Mouse (Mus musculus) forebrain, embryonic 11.5 days (tissue): ENCODE measurements at regions not wholly inside any gene's neighbourhood (a gene's known extent, or its start where the extent isn't known, plus 50 kb on each side); places are given as distances from the start of the nearest gene placed in this dataset.

Source experiments
- ATAC-seq: fragments of 200-750 bp; cut with Nextera tagmentation; replicated peaks from 2 replicates; pipeline ENCODE4 v1.8.0; 2017; ENCODE audit warnings: moderate TSS enrichment; ENCODE audit not compliant: low FRiP score
- DNase-seq: peaks from one replicate; pipeline ENCODE4 v3.0.0-alpha.2; 2017; ENCODE audit warnings: low spot score
- H3K27ac ChIP-seq: fragments of 300-500 bp; sonication (generic); 2 replicates; pipeline ENCODE4 v1.5.1; 2014; ENCODE audit warnings: low read depth, low read length
- H3K27me3 ChIP-seq: fragments of 300-500 bp; sonication (generic); 2 replicates; pipeline ENCODE4 v1.6.1; 2014; ENCODE audit warnings: mild to moderate bottlenecking, low read length, mixed read lengths; ENCODE audit not compliant: control insufficient read depth, insufficient read depth
- H3K36me3 ChIP-seq: fragments of 300-500 bp; sonication (generic); 2 replicates; pipeline ENCODE4 v1.6.1; 2014; ENCODE audit warnings: mild to moderate bottlenecking, low read length, moderate library complexity, mixed read lengths; ENCODE audit not compliant: control insufficient read depth, insufficient read depth
- H3K4me1 ChIP-seq: fragments of 300-500 bp; sonication (generic); replicated peaks from 2 replicates; pipeline ENCODE4 v1.6.1; 2014; ENCODE audit warnings: low read length, mixed read lengths; ENCODE audit not compliant: control insufficient read depth, insufficient read depth
- H3K4me2 ChIP-seq: fragments of 300-500 bp; sonication (generic); 2 replicates; pipeline ENCODE4 v1.6.1; 2014; ENCODE audit warnings: low read depth, mild to moderate bottlenecking, low read length, moderate library complexity, mixed read lengths; ENCODE audit not compliant: severe bottlenecking
- H3K4me3 ChIP-seq: fragments of 300-500 bp; sonication (generic); 2 replicates; pipeline ENCODE4 v1.5.1; 2014; ENCODE audit warnings: low read depth, low read length
- H3K9ac ChIP-seq: fragments of 300-500 bp; sonication (generic); 2 replicates; pipeline ENCODE4 v1.6.1; 2014; ENCODE audit warnings: low read length
- H3K9me3 ChIP-seq: fragments of 300-500 bp; sonication (generic); 2 replicates; pipeline ENCODE4 v1.6.1; 2016; ENCODE audit warnings: low read length, mixed read lengths; ENCODE audit not compliant: control insufficient read depth
- WGBS: fragments of 180-500 bp; shearing (Covaris S2); extraction: QIAGEN DNeasy Blood & Tissue Kit; methylation state at CpG from one replicate; pipeline ENCODE4 v1.1.7; 2014; 5-methylcytosine and 5-hydroxymethylcytosine counted together

DNA sequence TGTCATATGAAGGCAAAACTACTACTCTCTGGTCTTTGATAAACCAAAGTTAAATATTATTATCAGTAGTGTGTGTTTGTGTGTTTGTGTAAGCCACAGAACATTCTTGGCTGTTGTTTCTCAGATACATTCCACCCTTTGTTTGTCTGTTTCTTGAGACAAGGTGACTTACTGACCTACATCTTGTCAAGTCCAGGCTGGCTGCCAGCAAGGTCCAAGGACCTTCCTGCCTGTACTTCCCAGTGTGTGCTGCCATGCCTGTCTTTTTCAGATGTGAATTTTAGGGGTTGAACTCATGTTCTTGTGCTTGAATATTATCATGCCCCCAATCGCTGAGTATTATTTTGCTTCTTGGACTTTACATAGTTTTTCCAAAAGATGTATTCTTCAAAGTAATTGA is 235.5 kb upstream of the Fermt1 start:
- DNase-seq: no peak
- ATAC-seq: no peak

GRCm38 (mm10) chr2:133182920-133183319 is 237.2 kb upstream of the Fermt1 start:
- no peak overlapping the region for H3K4me2 ChIP-seq
- H3K27ac ChIP-seq: no peak overlapping the region
- ATAC-seq (peak; percentile 54; the same call in 1 of the 2 replicates), DNase-seq (no peak)
- H3K4me3 ChIP-seq: no peak overlapping the region
- H3K4me1 ChIP-seq: no peaks in the 10 kb centered on the region
- 72% methylated on average over 4 of the region's 4 CpGs for WGBS
- no peak overlapping the region for H3K9ac ChIP-seq
- H3K36me3 ChIP-seq: no peaks in the 10 kb centered on the region
- no peaks in the 10 kb centered on the region for H3K27me3 ChIP-seq
- H3K9me3 ChIP-seq: no peaks in the 10 kb centered on the region

More for the DNA sequence above, 235.5 kb upstream of the Fermt1 start:
- Histone ChIP-seq H3K27ac (no peak overlapping the region), H3K9me3 (no peaks in the 10 kb centered on the region), H3K4me3 (no peak overlapping the region), H3K36me3 (no peaks in the 10 kb centered on the region), H3K9ac (no peak overlapping the region), H3K4me1 (no peaks in the 10 kb centered on the region), H3K27me3 (no peaks in the 10 kb centered on the region), H3K4me2 (no peak overlapping the region)
- 97% methylated on average over 1 of the region's 1 CpGs for WGBS

GRCm38 (mm10) chr2:133204295-133204866 is 258.7 kb upstream of the Fermt1 start:
- Histone ChIP-seq H3K9ac (no peak overlapping the region), H3K4me3 (no peak overlapping the region), H3K4me2 (no peak overlapping the region), H3K36me3 (no peaks in the 10 kb centered on the region), H3K4me1 (no peaks in the 10 kb centered on the region), H3K27ac (no peak overlapping the region), H3K9me3 (no peaks in the 10 kb centered on the region), H3K27me3 (no peaks in the 10 kb centered on the region)
- DNase-seq: no peak
- 31% methylated on average over 5 of the region's 5 CpGs for WGBS
- no peak for ATAC-seq

- H3K9ac ChIP-seq: no peak overlapping the region
- WGBS: 81% methylated on average over 4 of the region's 4 CpGs
- no peaks in the 10 kb centered on the region for H3K36me3 ChIP-seq
- DNase-seq (no peak), ATAC-seq (no peak)
- no peaks in the 10 kb centered on the region for H3K27me3 ChIP-seq
- H3K27ac ChIP-seq: no peak overlapping the region
- no peak overlapping the region for H3K4me3 ChIP-seq
- no peaks in the 10 kb centered on the region for H3K9me3 ChIP-seq
- no peaks in the 10 kb centered on the region for H3K4me1 ChIP-seq
- no peak overlapping the region for H3K4me2 ChIP-seq
Measured at GRCm38 (mm10) chr2:133208498-133208897, 262.8 kb upstream of the Fermt1 start.

DNA sequence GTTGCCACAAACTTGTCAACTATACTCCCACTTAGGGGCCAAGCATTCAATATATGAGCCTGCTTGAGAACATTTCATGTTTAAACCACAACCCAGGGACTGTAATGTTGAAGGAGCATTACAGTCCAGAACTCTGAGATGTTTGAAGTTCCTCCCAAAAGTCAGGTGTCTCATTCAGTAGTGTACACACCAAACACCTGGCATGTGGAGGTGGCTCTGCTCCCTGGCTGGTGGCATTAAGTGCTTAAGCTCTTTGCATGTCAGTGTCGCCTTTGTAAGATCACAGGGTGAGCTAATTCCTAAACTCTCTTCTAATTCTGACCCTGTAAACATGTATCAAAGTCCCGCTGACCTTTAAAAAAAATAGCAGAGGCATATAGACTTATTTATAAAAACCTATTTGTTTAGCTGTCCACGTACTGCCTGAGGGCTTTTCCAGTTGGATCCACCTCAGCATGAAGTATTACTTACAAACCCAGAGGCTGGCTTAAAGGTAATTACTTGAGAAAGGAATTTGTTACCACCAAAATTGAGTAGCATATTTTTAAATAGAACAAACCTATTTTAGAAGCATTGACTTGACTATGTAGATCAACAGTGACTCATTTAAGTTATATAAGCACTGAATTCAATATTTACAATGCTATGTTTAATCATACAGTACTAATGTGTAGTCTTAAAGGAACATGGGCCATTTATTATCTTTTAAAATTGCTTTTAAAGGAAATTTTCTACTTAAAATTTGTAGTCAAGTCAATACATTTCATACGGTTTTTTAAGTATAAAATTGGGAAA is 276.3 kb upstream of the Fermt1 start:
- Histone ChIP-seq H3K27me3 (no peaks in the 10 kb centered on the region), H3K9me3 (no peaks in the 10 kb centered on the region), H3K4me1 (no peaks in the 10 kb centered on the region), H3K9ac (no peak overlapping the region), H3K36me3 (no peaks in the 10 kb centered on the region), H3K27ac (no peak overlapping the region), H3K4me3 (no peak overlapping the region), H3K4me2 (no peak overlapping the region)
- no peak for DNase-seq
- 68% methylated on average over 4 of the region's 4 CpGs for WGBS
- ATAC-seq: no peak

DNA sequence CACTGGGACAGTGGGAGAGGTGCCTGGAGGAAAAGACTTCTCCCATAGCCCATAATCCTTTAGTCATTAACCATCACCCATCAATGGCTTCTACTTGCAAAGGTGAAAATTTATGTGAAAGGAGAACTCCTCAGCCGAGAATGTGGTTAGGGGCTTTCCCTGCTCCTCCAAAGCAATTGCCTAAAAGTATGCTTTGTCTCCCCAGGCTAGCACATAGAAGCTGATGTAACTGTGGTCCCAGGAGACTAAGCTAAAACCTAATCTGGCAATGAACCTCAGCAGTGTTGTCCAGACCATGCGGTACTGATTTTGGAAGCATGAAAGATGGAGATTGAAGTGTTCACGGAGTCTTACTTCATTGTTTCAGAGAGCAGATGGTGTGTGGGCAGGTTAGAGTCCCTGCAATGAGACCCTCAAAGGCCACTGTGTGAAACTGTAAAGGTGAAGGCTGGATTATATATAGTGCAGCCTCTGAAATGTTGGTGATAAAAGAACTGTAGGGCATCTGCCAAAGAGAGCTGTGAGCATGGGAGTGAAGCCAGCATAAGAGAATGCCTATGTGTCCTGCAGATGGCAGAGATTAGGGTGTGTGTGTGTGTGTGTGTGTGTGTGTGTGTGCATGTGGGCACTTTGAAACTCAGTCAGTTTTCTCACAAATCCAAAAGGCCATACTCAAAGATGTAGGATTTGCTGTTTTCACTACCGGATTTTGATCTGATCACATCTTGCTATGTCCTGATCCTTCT is 289.6 kb upstream of the Fermt1 start:
- Histone ChIP-seq H3K4me3 (no peak overlapping the region), H3K4me1 (no peaks in the 10 kb centered on the region), H3K36me3 (no peaks in the 10 kb centered on the region), H3K4me2 (no peak overlapping the region), H3K27me3 (no peaks in the 10 kb centered on the region), H3K9ac (no peak overlapping the region), H3K9me3 (no peaks in the 10 kb centered on the region), H3K27ac (no peak overlapping the region)
- WGBS: 81% methylated on average over 4 of the region's 4 CpGs
- DNase-seq: no peak
- no peak for ATAC-seq

DNA sequence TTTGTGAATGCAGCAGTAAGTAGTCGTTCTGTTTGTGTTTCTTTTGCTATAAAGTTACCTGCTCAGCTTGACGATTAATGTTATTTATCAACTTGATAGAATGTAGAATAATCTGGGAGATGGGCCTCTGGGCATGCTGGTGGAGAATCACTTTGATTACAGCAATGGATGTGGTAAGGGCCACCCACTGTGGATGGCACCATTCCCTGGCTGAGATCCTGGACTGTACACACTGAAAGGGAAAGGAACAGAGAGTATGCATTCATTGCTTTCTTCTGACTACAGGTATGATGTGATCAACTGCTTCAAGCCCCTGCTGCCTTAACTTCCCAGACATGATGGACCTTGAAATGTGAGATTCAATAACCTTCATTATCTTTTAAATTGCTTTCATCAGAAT is 299.8 kb upstream of the Bmp2 start:
- Histone ChIP-seq H3K4me2 (no peak overlapping the region), H3K9ac (no peak overlapping the region), H3K9me3 (no peaks in the 10 kb centered on the region), H3K36me3 (no peaks in the 10 kb centered on the region), H3K27me3 (no peaks in the 10 kb centered on the region), H3K4me3 (no peak overlapping the region), H3K4me1 (no peaks in the 10 kb centered on the region), H3K27ac (no peak overlapping the region)
- whole genome bisulfite sequencing: 85% methylated on average over 2 of the region's 2 CpGs
- DNase-seq (no peak), ATAC-seq (no peak)

- no peaks in the 10 kb centered on the region for H3K36me3 ChIP-seq
- no peak for DNase-seq
- H3K4me3 ChIP-seq: no peak overlapping the region
- no peak for ATAC-seq
- 75% methylated on average over 4 of the region's 4 CpGs for WGBS
- H3K27ac ChIP-seq: no peak overlapping the region
- no peaks in the 10 kb centered on the region for H3K4me1 ChIP-seq
- no peak overlapping the region for H3K9ac ChIP-seq
- H3K9me3 ChIP-seq: no peaks in the 10 kb centered on the region
- H3K4me2 ChIP-seq: no peak overlapping the region
- no peaks in the 10 kb centered on the region for H3K27me3 ChIP-seq
Measured at GRCm38 (mm10) chr2:133274424-133274823, 277.5 kb upstream of the Bmp2 start.
